Comparison of ENCODE assay signal across 15 mouse cellular contexts in the genomic region with DNA sequence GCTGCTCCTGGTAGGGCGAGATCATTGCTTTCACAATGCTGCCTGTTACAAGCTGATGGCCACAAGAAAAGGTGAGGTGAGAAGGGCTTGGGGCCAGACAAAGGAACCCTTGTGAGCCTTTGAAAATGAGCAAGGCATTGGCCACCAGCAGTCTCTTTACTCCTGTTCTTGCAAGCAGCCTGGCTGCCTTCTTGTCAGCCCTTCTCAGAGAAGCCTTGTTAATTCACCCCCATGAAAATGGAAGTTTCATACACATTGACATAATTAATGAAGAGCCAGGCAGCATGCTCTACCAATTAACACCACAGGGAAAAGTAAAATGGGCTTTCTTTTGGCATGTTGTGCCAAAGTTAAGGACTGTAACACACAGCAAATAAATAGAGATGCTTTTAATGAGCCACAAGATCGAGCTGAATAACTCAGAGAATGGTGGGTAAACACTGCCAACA.
DNase-seq lines count a peak whose midpoint lies in the region; ATAC-seq lines count a peak whose summit lies in the region.
"Had no signal": no experiment of that assay in that cellular context is flagged by ENCODE, and none has a peak within 500 bp of the region (broad histone marks: within the 10 kb centered on the region; RNA-seq: fewer than 3 reads in every experiment).

No protein-coding gene starts in this region.

- intact Hi-C loops in gastrocnemius, postnatal 36 days (cut with DNase I) = no loop called here

- H3K4me2 ChIP-seq in midbrain, embryonic 16.5 days (ENCODE audit: low read length) = no peak overlapping the region
- H3K4me2 ChIP-seq in forebrain, embryonic 12.5 days = no peak overlapping the region
- no peak overlapping the region for H3K4me2 ChIP-seq in hindbrain, embryonic 16.5 days (ENCODE audit: low read length)
- H3K4me2 ChIP-seq: liver, embryonic 13.5 days; midbrain, embryonic 11.5 days; neural tube, embryonic 12.5 days had no signal

- peak; percentile 14 for DNase-seq in midbrain, embryonic 10.5 days (ENCODE audit: low spot score)
- DNase-seq in embryo, embryonic 10.5 days (ENCODE audit: low spot score) = peak; percentile 33
- no peak for DNase-seq in gastrocnemius, postnatal 36 days
- DNase-seq in spleen, postnatal 14 days (ENCODE audit: low spot score in 2 of 2) = no peak
- DNase-seq: cerebellum, adult 11-12 months; gastrocnemius, postnatal 14 days; kidney, adult 9 months; liver, embryonic 13.5 days; lung, postnatal 14 days; right cerebral cortex, adult 18-20 months had no signal

- no peak for ATAC-seq in midbrain, embryonic 16.5 days
- peak; percentile 81; the same call in 1 of the 2 replicates for ATAC-seq in forebrain, embryonic 12.5 days (ENCODE audit: low FRiP score)
- ATAC-seq in hindbrain, embryonic 16.5 days = peak; percentile 50

- H3K4me3 ChIP-seq in midbrain, embryonic 10.5 days = no peak overlapping the region
- H3K4me3 ChIP-seq in midbrain, embryonic 16.5 days (ENCODE audit: low read depth, low read length) = no peak overlapping the region
- H3K4me3 ChIP-seq in forebrain, embryonic 12.5 days (replicated peaks) = no peak overlapping the region
- H3K4me3 ChIP-seq in hindbrain, embryonic 16.5 days (ENCODE audit: low read length) = no peak overlapping the region
- H3K4me3 ChIP-seq: liver, embryonic 13.5 days; neural tube, embryonic 12.5 days had no signal

- H3K36me3 ChIP-seq in midbrain, embryonic 10.5 days = no peaks in the 10 kb centered on the region
- H3K36me3 ChIP-seq in midbrain, embryonic 16.5 days (ENCODE audit: control insufficient read depth, insufficient read depth, low read length) = no peaks in the 10 kb centered on the region
- H3K36me3 ChIP-seq in forebrain, embryonic 12.5 days (replicated peaks) = no peaks in the 10 kb centered on the region
- H3K36me3 ChIP-seq in hindbrain, embryonic 16.5 days (ENCODE audit: control insufficient read depth, insufficient read depth, low read length) = no peaks in the 10 kb centered on the region
- H3K36me3 ChIP-seq: liver, embryonic 13.5 days; neural tube, embryonic 12.5 days had no signal

- no peak overlapping the region for H3K27ac ChIP-seq in midbrain, embryonic 10.5 days (replicated peaks)
- no peak overlapping the region for H3K27ac ChIP-seq in midbrain, embryonic 16.5 days (ENCODE audit: low read length)
- no peak overlapping the region for H3K27ac ChIP-seq in forebrain, embryonic 12.5 days
- no peak overlapping the region for H3K27ac ChIP-seq in hindbrain, embryonic 16.5 days (ENCODE audit: low read depth, low read length)
- H3K27ac ChIP-seq: liver, embryonic 13.5 days; neural tube, embryonic 12.5 days had no signal

- 43% methylated on average over 2 of the region's 2 CpGs for WGBS in midbrain, embryonic 10.5 days
- WGBS in midbrain, embryonic 16.5 days = 25% methylated on average over 2 of the region's 2 CpGs
- 5% methylated on average over 2 of the region's 2 CpGs for WGBS in forebrain, embryonic 12.5 days
- WGBS in hindbrain, embryonic 16.5 days = 16% methylated on average over 2 of the region's 2 CpGs

- peaks cover 30% of the 10 kb centered on the region for H3K4me1 ChIP-seq in midbrain, embryonic 10.5 days
- peaks cover 20% of the 10 kb centered on the region for H3K4me1 ChIP-seq in midbrain, embryonic 16.5 days (ENCODE audit: control insufficient read depth, insufficient read depth, low read length)
- H3K4me1 ChIP-seq in forebrain, embryonic 12.5 days = peaks cover 35% of the 10 kb centered on the region
- peaks cover 12% of the 10 kb centered on the region for H3K4me1 ChIP-seq in hindbrain, embryonic 16.5 days (ENCODE audit: control insufficient read depth, insufficient read depth, low read depth, low read length)
- H3K4me1 ChIP-seq: liver, embryonic 13.5 days had no signal

- no peak overlapping the region for H3K9ac ChIP-seq in midbrain, embryonic 16.5 days (ENCODE audit: low read depth, low read length)
- no peak overlapping the region for H3K9ac ChIP-seq in forebrain, embryonic 12.5 days
- no peak overlapping the region for H3K9ac ChIP-seq in hindbrain, embryonic 16.5 days (ENCODE audit: low read depth, low read length)
- H3K9ac ChIP-seq: liver, embryonic 13.5 days; neural tube, embryonic 12.5 days had no signal

- H3K27me3 ChIP-seq in midbrain, embryonic 10.5 days (ENCODE audit: low read depth, poor library complexity, severe bottlenecking) = peaks cover 28% of the 10 kb centered on the region; the same call in 1 of the 2 replicates
- H3K27me3 ChIP-seq in midbrain, embryonic 16.5 days (ENCODE audit: control insufficient read depth, insufficient read depth, low read depth, low read length) = no peaks in the 10 kb centered on the region
- H3K27me3 ChIP-seq in forebrain, embryonic 12.5 days = peaks cover 86% of the 10 kb centered on the region
- no peaks in the 10 kb centered on the region for H3K27me3 ChIP-seq in hindbrain, embryonic 16.5 days (replicated peaks; ENCODE audit: control insufficient read depth, insufficient read depth, low read length)

- no peaks in the 10 kb centered on the region for H3K9me3 ChIP-seq in midbrain, embryonic 10.5 days (replicated peaks)
- H3K9me3 ChIP-seq in midbrain, embryonic 16.5 days (replicated peaks; ENCODE audit: control insufficient read depth, low read length, poor library complexity, severe bottlenecking) = no peaks in the 10 kb centered on the region
- no peaks in the 10 kb centered on the region for H3K9me3 ChIP-seq in forebrain, embryonic 12.5 days
- no peaks in the 10 kb centered on the region for H3K9me3 ChIP-seq in hindbrain, embryonic 16.5 days (ENCODE audit: control insufficient read depth, low read length)
- H3K9me3 ChIP-seq: liver, embryonic 13.5 days; neural tube, embryonic 12.5 days had no signal

Comparison
In these comparisons a context has a peak if more than half of its experiments do, and no peak if none do; other contexts are left out.
1. DNase-seq: peak in midbrain, embryonic 10.5 days (single experiment) and embryo, embryonic 10.5 days (single experiment); none in gastrocnemius, postnatal 36 days (0 of 2) and spleen, postnatal 14 days (0 of 2).